Mouse (Mus musculus) forebrain, postnatal 0 days (tissue): ENCODE results near the gene Gm48551. TPM values are rescaled to one million over a fixed set of nuclear protein-coding genes. Genes with fewer than 3 reads are reported as not detected.

ENCODE experiments used
- ATAC-seq: fragments of 200-750 bp; cut with Nextera tagmentation; 2 replicates; pipeline ENCODE4 v1.8.0; 2017; ENCODE audit warnings: mild to moderate bottlenecking, moderate library complexity
- DNase-seq: peaks from one replicate; pipeline ENCODE4 v3.0.0-alpha.2; 2015
- H3K27ac ChIP-seq: fragments of 300-500 bp; sonication (generic); 2 replicates; pipeline ENCODE4 v1.5.1; 2014; ENCODE audit warnings: low read depth, mild to moderate bottlenecking, antibody characterized with exemption, low read length, moderate library complexity, mixed read lengths
- H3K27me3 ChIP-seq: fragments of 300-500 bp; sonication (generic); 2 replicates; pipeline ENCODE4 v1.6.1; 2014; ENCODE audit warnings: mild to moderate bottlenecking, low read length, mixed read lengths; ENCODE audit not compliant: insufficient read depth
- H3K36me3 ChIP-seq: fragments of 300-500 bp; sonication (generic); 2 replicates; pipeline ENCODE4 v1.6.1; 2014; ENCODE audit warnings: mild to moderate bottlenecking, moderate library complexity; ENCODE audit not compliant: insufficient read depth
- H3K4me1 ChIP-seq: fragments of 300-500 bp; sonication (generic); 2 replicates; pipeline ENCODE4 v1.6.1; 2014; ENCODE audit warnings: antibody characterized with exemption; ENCODE audit not compliant: insufficient read depth
- H3K4me2 ChIP-seq: fragments of 300-500 bp; sonication (generic); 2 replicates; pipeline ENCODE4 v1.6.1; 2014; ENCODE audit warnings: low read depth, mild to moderate bottlenecking, moderate library complexity
- H3K4me3 ChIP-seq: fragments of 300-500 bp; sonication (generic); 2 replicates; pipeline ENCODE4 v1.5.1; 2014; ENCODE audit warnings: low read depth, low read length, mixed read lengths
- H3K9ac ChIP-seq: fragments of 300-500 bp; sonication (generic); 2 replicates; pipeline ENCODE4 v1.6.1; 2014; ENCODE audit warnings: mild to moderate bottlenecking
- H3K9me3 ChIP-seq: fragments of 300-500 bp; sonication (generic); 2 replicates; pipeline ENCODE4 v1.6.1; 2016; ENCODE audit warnings: low read length
- CTCF ChIP-seq: sonication (generic); IDR thresholded peaks from 2 replicates; pipeline ENCODE4 v1.5.1; 2016; ENCODE audit warnings: antibody characterized with exemption, control low read depth, low read depth
- WGBS: fragments of 180-500 bp; shearing (Covaris S2); extraction: QIAGEN DNeasy Blood & Tissue Kit; methylation state at CpG from one replicate; pipeline ENCODE4 v1.1.7; 2014; 5-methylcytosine and 5-hydroxymethylcytosine counted together
- polyA plus RNA-seq: library from polyadenylated mRNA; unstranded; fragments of >200 nt; fragmentation: Nextera tagmentation; extraction: Ambion mirVana; gene quantifications from 2 replicates; pipeline ENCODE4 v1.2.1, GENCODE M21; 2015
- total RNA-seq: library from RNA; depleted of rRNA; stranded (reverse); fragments of >200 nt; gene quantifications from 2 replicates; pipeline ENCODE4 v1.2.3, GENCODE M21; 2014

Gm48551 gene
- total and polyA plus RNA-seq, 2 experiments from 2014 or later = 2.5 to 5.0 TPM

GRCm38 (mm10) chr10:81377362-81377664, 7.0 kb upstream of the Gm48551 start:
- TF ChIP-seq CTCF = no peak
- ATAC-seq (no peak), DNase-seq (no peak)
- H3K9me3 ChIP-seq = no peaks in the 10 kb centered on the region
- peak overlapping the region; percentile 92 for H3K4me2 ChIP-seq
- 61% methylated on average over 2 of the region's 2 CpGs for WGBS
- peak overlapping the region; percentile 87; the same call in 1 of the 2 replicates for H3K27ac ChIP-seq
- H3K4me3 ChIP-seq = peak overlapping the region; percentile 71
- no peaks in the 10 kb centered on the region for H3K27me3 ChIP-seq
- H3K4me1 ChIP-seq = peaks cover 22% of the 10 kb centered on the region
- H3K36me3 ChIP-seq = peaks cover 24% of the 10 kb centered on the region; the same call in 1 of the 2 replicates
- peak overlapping the region; percentile 81 for H3K9ac ChIP-seq

GRCm38 (mm10) chr10:81377793-81378552, 6.3 kb upstream of the Gm48551 start, which contains the start of gene Fzr1:
Gene Fzr1 (minus strand): TSS chr10:81378516.
- H3K9ac ChIP-seq = peak within 1 kb of the TSS; percentile 81
- peak within 1 kb of the TSS; percentile 92 for H3K4me2 ChIP-seq
- DNase-seq (no peak), ATAC-seq (no peak)
- H3K27ac ChIP-seq = peak within 1 kb of the TSS; percentile 87
- no peak for TF ChIP-seq CTCF
- peaks cover 18% of the 10 kb centered on the region; the same call in 1 of the 2 replicates for H3K36me3 ChIP-seq
- no peaks in the 10 kb centered on the region for H3K27me3 ChIP-seq
- peaks cover 22% of the 10 kb centered on the region for H3K4me1 ChIP-seq
- no peaks in the 10 kb centered on the region for H3K9me3 ChIP-seq
- H3K4me3 ChIP-seq = peak within 1 kb of the TSS; percentile 71
- 2% methylated on average over 57 of the region's 59 CpGs for WGBS

- H3K9ac ChIP-seq = peak overlapping the region; percentile 81
- peaks cover 11% of the 10 kb centered on the region; the same call in 1 of the 2 replicates for H3K36me3 ChIP-seq
- whole genome bisulfite sequencing = 1% methylated on average over 45 of the region's 46 CpGs
- H3K4me3 ChIP-seq = peak overlapping the region; percentile 71
- ATAC-seq (peak; percentile 98), DNase-seq (peak; percentile 100)
- H3K27me3 ChIP-seq = no peaks in the 10 kb centered on the region
- peak; percentile 32; the same call in 1 of the 2 replicates for TF ChIP-seq CTCF
- peak overlapping the region; percentile 87 for H3K27ac ChIP-seq
- H3K9me3 ChIP-seq = no peaks in the 10 kb centered on the region
- peak overlapping the region; percentile 92 for H3K4me2 ChIP-seq
- peaks cover 22% of the 10 kb centered on the region for H3K4me1 ChIP-seq
These were observed 5.6 kb upstream of the Gm48551 start for GRCm38 (mm10) chr10:81378553-81379182.

- Histone ChIP-seq H3K27ac (0 out of 2 replicates have a peak overlapping the region, but pooled peaks have one; percentile 10), H3K4me3 (peak overlapping the region; percentile 71), H3K9me3 (no peaks in the 10 kb centered on the region), H3K4me2 (peak overlapping the region; percentile 92), H3K9ac (no peak overlapping the region; the same call in 1 of the 2 replicates), H3K36me3 (peaks cover 6% of the 10 kb centered on the region; the same call in 1 of the 2 replicates), H3K27me3 (no peaks in the 10 kb centered on the region), H3K4me1 (peaks cover 22% of the 10 kb centered on the region)
- 56% methylated on average over 3 of the region's 3 CpGs for WGBS
- ATAC-seq (no peak), DNase-seq (no peak)
- TF ChIP-seq CTCF = no peak
These were observed 5.1 kb upstream of the Gm48551 start for GRCm38 (mm10) chr10:81379183-81379553.

- H3K36me3 ChIP-seq = no peaks in the 10 kb centered on the region
- WGBS = 90% methylated on average over 6 of the region's 6 CpGs
- no peak overlapping the region for H3K27ac ChIP-seq
- DNase-seq (no peak), ATAC-seq (no peak)
- TF ChIP-seq CTCF = no peak
- no peaks in the 10 kb centered on the region for H3K27me3 ChIP-seq
- no peak overlapping the region for H3K4me2 ChIP-seq
- peaks cover 26% of the 10 kb centered on the region for H3K4me1 ChIP-seq
- no peak overlapping the region for H3K4me3 ChIP-seq
- H3K9ac ChIP-seq = no peak overlapping the region
- no peaks in the 10 kb centered on the region for H3K9me3 ChIP-seq
These were observed 4.4 kb upstream of the Gm48551 start for GRCm38 (mm10) chr10:81379809-81380378.

- peaks cover 15% of the 10 kb centered on the region; the same call in 1 of the 2 replicates for H3K36me3 ChIP-seq
- TF ChIP-seq CTCF = no peak
- H3K4me3 ChIP-seq = no peak overlapping the region
- no peak overlapping the region for H3K27ac ChIP-seq
- H3K9ac ChIP-seq = no peak overlapping the region
- WGBS = 84% methylated on average over 5 of the region's 5 CpGs
- no peak for ATAC-seq
- H3K27me3 ChIP-seq = no peaks in the 10 kb centered on the region
- peaks cover 22% of the 10 kb centered on the region for H3K4me1 ChIP-seq
- no peak for DNase-seq
- H3K9me3 ChIP-seq = no peaks in the 10 kb centered on the region
- H3K4me2 ChIP-seq = no peak overlapping the region
These were observed 2.2 kb upstream of the Gm48551 start for GRCm38 (mm10) chr10:81382039-81382438.

GRCm38 (mm10) chr10:81384605-81384982, 328 bp downstream of the Gm48551 start:
- Histone ChIP-seq H3K27ac (peak overlapping the region; percentile 90), H3K36me3 (peaks cover 36% of the 10 kb centered on the region), H3K9ac (peak overlapping the region; percentile 86), H3K27me3 (no peaks in the 10 kb centered on the region), H3K4me2 (peak overlapping the region; percentile 85), H3K9me3 (no peaks in the 10 kb centered on the region), H3K4me3 (peak overlapping the region; percentile 72), H3K4me1 (peaks cover 11% of the 10 kb centered on the region)
- TF ChIP-seq CTCF = no peak
- WGBS = 3% methylated on average over 19 of the region's 19 CpGs
- DNase-seq (no peak), ATAC-seq (peak; percentile 37)
